Mouse (Mus musculus) spleen, adult 12 weeks (tissue): Measurements from ENCODE around the gene Nemf.

Source experiments
- DNase-seq: peaks from one replicate; pipeline ENCODE4 v3.0.0; 2022; ENCODE audit warnings: low spot score

The Nemf gene

GRCm38 (mm10) chr12:69304051-69304450 is 52.9 kb downstream of the Nemf start:
- no peak for DNase-seq

- no peak for DNase-seq
These were observed 54.8 kb downstream of the Nemf start for GRCm38 (mm10) chr12:69302171-69302570.

- no peak for DNase-seq
These were observed 56.6 kb downstream of the Nemf start for GRCm38 (mm10) chr12:69300391-69300790.

- no peak for DNase-seq
These were observed 57.1 kb downstream of the Nemf start for GRCm38 (mm10) chr12:69299831-69300230.

GRCm38 (mm10) chr12:69299231-69299630 is 57.7 kb downstream of the Nemf start:
- no peak for DNase-seq

GRCm38 (mm10) chr12:69298281-69298680 is 58.7 kb downstream of the Nemf start:
- DNase-seq = no peak

GRCm38 (mm10) chr12:69297411-69298150 is 59.4 kb downstream of the Nemf start:
- DNase-seq = no peak

GRCm38 (mm10) chr12:69296511-69297410 is 60.2 kb downstream of the Nemf start, which contains the start of gene Klhdc2:
TSS of gene Klhdc2 (plus strand) at chr12:69296681.
- DNase-seq = peak; percentile 66

- DNase-seq = no peak
These were observed 61.3 kb downstream of the Nemf start for GRCm38 (mm10) chr12:69295651-69296050.

- no peak for DNase-seq
These were observed 62.0 kb downstream of the Nemf start for GRCm38 (mm10) chr12:69294936-69295335.

GRCm38 (mm10) chr12:69293815-69294214 is 63.1 kb downstream of the Nemf start:
- DNase-seq = peak; percentile 58

GRCm38 (mm10) chr12:69292401-69292800 is 64.6 kb downstream of the Nemf start:
- no peak for DNase-seq

- DNase-seq = no peak
These were observed 68.3 kb downstream of the Nemf start for GRCm38 (mm10) chr12:69288699-69289098.

GRCm38 (mm10) chr12:69287535-69287934 is 69.4 kb downstream of the Nemf start:
- DNase-seq = no peak

- DNase-seq = no peak
These were observed 73.8 kb downstream of the Nemf start for GRCm38 (mm10) chr12:69283146-69283545.

- DNase-seq = no peak
These were observed 76.0 kb downstream of the Nemf start for GRCm38 (mm10) chr12:69280915-69281314.

- DNase-seq = no peak
These were observed 77.0 kb downstream of the Nemf start for GRCm38 (mm10) chr12:69279931-69280469.

- DNase-seq = no peak
These were observed 88.0 kb downstream of the Nemf start for GRCm38 (mm10) chr12:69268956-69269355.

- no peak for DNase-seq
These were observed 88.9 kb downstream of the Nemf start for GRCm38 (mm10) chr12:69267956-69268632.

- no peak for DNase-seq
These were observed 91.9 kb downstream of the Nemf start for GRCm38 (mm10) chr12:69265031-69265430.

- no peak for DNase-seq
These were observed 94.7 kb downstream of the Nemf start for GRCm38 (mm10) chr12:69262251-69262650.
